Mouse (Mus musculus) ES-Bruce4 (cell line): ENCODE data around the gene Cnbp.

Experiments
- CTCF ChIP-seq: IDR thresholded peaks from one replicate; pipeline ENCODE4 v1.8.1; 2011; ENCODE audit warnings: low read depth, low read length
- POLR2A ChIP-seq: IDR thresholded peaks from one replicate; pipeline ENCODE4 v1.8.1; 2011; ENCODE audit warnings: low read length; ENCODE audit not compliant: insufficient read depth

DNA sequence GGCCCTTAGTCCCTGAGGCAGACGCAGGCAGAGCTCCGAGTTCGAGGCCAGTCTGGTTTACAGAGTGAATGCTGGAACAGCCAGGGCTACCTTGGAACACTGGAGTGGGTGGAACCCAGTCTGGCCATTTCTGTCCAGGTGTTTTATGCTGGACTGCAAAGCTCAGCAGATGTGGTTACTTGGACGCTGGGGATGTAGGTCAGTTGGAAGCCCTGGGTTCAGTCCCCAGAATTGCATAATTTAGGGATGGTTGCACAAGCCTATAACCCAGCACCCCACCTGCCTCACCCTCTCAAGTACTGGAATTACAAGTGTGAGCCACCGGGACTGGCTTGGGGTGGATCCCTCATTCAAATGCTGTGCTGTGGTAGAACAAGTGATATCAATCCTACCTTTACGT lies 15.3 kb upstream of the Cnbp start:
- TF ChIP-seq CTCF (no peak), POLR2A (no peak)
